Mouse (Mus musculus) liver, embryonic 16.5 days (tissue): ENCODE data around the gene Ppfia3. TPM values are rescaled to one million over a fixed set of nuclear protein-coding genes. Genes with fewer than 3 reads are reported as not detected.
A peak's percentile ranks its signal among the peaks of the same experiment; 100 is the strongest.

Experiments
- ATAC-seq: fragments of 200-750 bp; cut with Nextera tagmentation; 2 replicates; pipeline ENCODE4 v1.8.0; 2017; ENCODE audit warnings: low read depth, mild to moderate bottlenecking, moderate number of reproducible peaks, moderate library complexity
- H3K27ac ChIP-seq: fragments of 300-500 bp; sonication (generic); 2 replicates; pipeline ENCODE4 v1.5.1; 2014; ENCODE audit warnings: mild to moderate bottlenecking, low read length
- H3K27me3 ChIP-seq: fragments of 300-500 bp; sonication (generic); 2 replicates; pipeline ENCODE4 v1.6.1; 2014; ENCODE audit warnings: low read depth, low read length, mixed read lengths; ENCODE audit not compliant: control insufficient read depth, insufficient read depth
- H3K36me3 ChIP-seq: fragments of 300-500 bp; sonication (generic); 2 replicates; pipeline ENCODE4 v1.6.1; 2014; ENCODE audit warnings: mild to moderate bottlenecking; ENCODE audit not compliant: control insufficient read depth, insufficient read depth
- H3K4me1 ChIP-seq: fragments of 300-500 bp; sonication (generic); 2 replicates; pipeline ENCODE4 v1.6.1; 2014; ENCODE audit warnings: low read depth, low read length, mixed read lengths; ENCODE audit not compliant: control insufficient read depth
- H3K4me2 ChIP-seq: fragments of 300-500 bp; sonication (generic); 2 replicates; pipeline ENCODE4 v1.6.1; 2014; ENCODE audit warnings: low read depth, low read length, mixed read lengths
- H3K4me3 ChIP-seq: fragments of 300-500 bp; sonication (generic); 2 replicates; pipeline ENCODE4 v1.5.1; 2014; ENCODE audit warnings: low read depth, mild to moderate bottlenecking, low read length
- H3K9ac ChIP-seq: fragments of 300-500 bp; sonication (generic); 2 replicates; pipeline ENCODE4 v1.6.1; 2014; ENCODE audit warnings: low read depth, low read length
- H3K9me3 ChIP-seq: fragments of 300-500 bp; sonication (generic); replicated peaks from 2 replicates; pipeline ENCODE4 v1.6.1; 2016; ENCODE audit warnings: low read length; ENCODE audit not compliant: control insufficient read depth
- WGBS: fragments of 180-500 bp; shearing (Covaris S2); extraction: QIAGEN DNeasy Blood & Tissue Kit; methylation state at CpG from one replicate; pipeline ENCODE4 v1.1.7; 2014; ENCODE audit not compliant: insufficient replicate concordance; 5-methylcytosine and 5-hydroxymethylcytosine counted together
- polyA plus RNA-seq: library from polyadenylated mRNA; unstranded; fragments of >200 nt; fragmentation: Nextera tagmentation; extraction: Ambion mirVana; gene quantifications from 2 replicates; pipeline ENCODE4 v1.2.1, GENCODE M21; 2015

The Ppfia3 gene
- polyA plus RNA-seq, 1 experiment from 2014 or later: 0.19 TPM

DNA sequence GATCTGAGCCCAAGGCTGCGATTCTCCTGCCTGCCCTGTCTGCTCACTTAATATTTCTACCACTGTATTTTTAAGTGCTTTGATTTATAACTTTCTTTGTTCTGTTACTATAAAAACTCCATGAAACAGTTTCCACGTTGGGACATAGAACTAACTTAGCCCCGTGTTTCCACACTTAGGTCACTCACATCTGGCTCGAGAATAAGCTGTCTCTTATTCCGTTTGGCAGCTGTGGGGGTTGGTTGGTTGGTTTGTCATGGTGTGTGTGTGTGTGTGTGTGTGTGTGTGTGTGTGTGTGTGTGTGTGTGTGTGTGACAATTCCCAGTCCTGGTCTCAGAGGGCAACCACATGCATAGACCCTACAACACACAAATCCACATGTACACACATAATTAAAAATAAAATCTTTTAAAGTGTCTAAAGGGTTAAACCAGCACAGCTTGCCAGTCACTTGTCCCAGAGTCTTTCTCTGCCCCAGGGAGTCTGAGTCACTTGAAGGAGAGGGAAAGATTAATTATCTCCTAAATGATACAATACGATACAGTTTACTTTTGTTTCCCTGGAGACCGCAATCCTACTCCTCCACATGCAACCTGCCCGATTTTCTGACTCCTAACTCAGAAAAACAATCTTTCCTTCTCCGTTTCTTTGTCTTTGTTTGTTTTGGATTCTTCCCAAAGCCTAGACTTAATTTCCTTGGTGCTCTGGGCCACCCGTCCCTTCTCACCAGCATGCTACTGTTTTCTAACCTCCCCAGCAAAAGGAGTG, 53.9 kb downstream of the Ppfia3 start:
- Histone ChIP-seq H3K27ac (no peak overlapping the region), H3K4me2 (no peak overlapping the region), H3K36me3 (no peaks in the 10 kb centered on the region), H3K4me3 (no peak overlapping the region), H3K9ac (no peak overlapping the region), H3K4me1 (no peaks in the 10 kb centered on the region), H3K9me3 (no peaks in the 10 kb centered on the region), H3K27me3 (no peaks in the 10 kb centered on the region)
- WGBS: 47% methylated on average over 10 of the region's 10 CpGs
- ATAC-seq: no peak

DNA sequence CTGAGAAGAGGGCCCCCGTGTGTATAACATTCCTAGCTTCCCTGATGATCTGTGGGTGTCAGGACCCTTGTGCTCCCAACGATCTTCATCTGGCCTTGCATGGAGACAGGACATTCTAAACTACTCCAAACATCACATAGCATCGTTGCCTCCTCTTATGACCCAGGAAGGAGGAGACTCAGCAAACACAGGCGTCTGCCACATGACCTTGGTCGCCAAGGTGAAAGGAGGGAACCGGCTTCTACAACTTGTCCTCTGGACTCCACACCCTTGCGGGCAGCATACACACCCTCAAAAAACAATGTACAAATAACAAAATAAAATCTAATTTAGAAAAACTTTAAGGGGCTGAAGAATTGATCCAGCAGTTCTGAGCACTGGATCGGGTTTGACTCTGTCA, 54.8 kb downstream of the Ppfia3 start:
- Histone ChIP-seq H3K4me2 (no peak overlapping the region), H3K36me3 (no peaks in the 10 kb centered on the region), H3K9ac (no peak overlapping the region), H3K9me3 (no peaks in the 10 kb centered on the region), H3K4me1 (no peaks in the 10 kb centered on the region), H3K27ac (no peak overlapping the region), H3K4me3 (no peak overlapping the region), H3K27me3 (no peaks in the 10 kb centered on the region)
- WGBS: 48% methylated on average over 8 of the region's 8 CpGs
- ATAC-seq: no peak

DNA sequence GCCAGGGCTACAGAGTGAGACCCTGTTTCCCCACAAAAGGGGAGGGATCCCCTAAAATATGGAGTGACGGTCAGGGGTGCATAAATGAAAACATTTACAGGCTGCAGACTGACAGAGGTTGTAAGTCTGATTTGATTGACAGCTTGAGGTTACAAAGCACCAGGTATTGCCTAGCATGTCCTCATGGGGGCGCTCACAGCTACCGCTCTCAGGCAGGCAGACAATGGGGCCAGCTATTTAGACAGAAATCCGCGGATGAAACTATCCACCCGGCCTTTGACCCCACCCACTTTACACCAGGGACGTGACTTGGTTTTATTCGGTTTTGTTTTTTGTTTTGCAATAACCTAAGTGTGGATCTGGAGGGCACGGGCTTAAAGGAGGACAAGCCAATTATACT, 57.4 kb downstream of the Ppfia3 start:
- no peak overlapping the region for H3K4me3 ChIP-seq
- H3K27me3 ChIP-seq: no peaks in the 10 kb centered on the region
- H3K9ac ChIP-seq: no peak overlapping the region
- 9% methylated on average over 9 of the region's 9 CpGs for whole genome bisulfite sequencing
- no peaks in the 10 kb centered on the region; the same call in 1 of the 2 replicates for H3K4me1 ChIP-seq
- no peak overlapping the region for H3K27ac ChIP-seq
- H3K4me2 ChIP-seq: no peak overlapping the region
- no peak for ATAC-seq
- H3K9me3 ChIP-seq: no peaks in the 10 kb centered on the region
- H3K36me3 ChIP-seq: no peaks in the 10 kb centered on the region

DNA sequence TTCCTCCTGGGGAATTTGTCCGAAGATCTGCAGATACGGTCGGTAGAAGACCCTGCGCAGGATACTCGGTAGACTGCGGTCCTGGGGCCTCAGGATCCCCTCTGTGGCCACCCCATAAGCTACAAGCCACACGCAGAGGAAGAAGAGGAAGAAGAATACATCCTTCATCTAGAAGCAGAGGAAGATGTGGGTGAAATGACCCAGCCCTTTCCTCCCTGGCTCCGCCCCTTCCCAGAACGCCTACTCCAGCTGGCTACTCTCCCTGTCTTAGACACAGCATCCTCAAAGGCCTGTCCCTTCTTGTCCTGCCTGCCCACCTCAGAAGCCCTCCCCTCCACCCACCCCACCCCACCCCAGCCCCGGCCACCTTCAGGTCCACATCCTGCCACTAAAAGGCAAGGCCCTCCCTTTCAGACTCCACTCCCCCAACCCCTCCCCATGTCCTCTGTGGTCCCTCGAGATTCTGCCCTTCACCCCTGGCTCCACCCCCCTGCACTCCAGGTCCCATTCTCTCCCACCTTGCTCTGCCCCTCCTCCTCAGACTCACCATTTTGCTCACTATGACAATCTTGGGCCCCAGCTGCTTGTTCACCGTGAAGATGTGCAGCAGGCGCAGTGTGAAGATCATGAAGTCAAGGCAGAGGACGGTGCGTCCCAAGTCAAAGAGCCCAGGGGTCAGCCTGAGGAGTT, 58.1 kb downstream of the Ppfia3 start:
- no peak for ATAC-seq
- WGBS: 27% methylated on average over 15 of the region's 15 CpGs

DNA sequence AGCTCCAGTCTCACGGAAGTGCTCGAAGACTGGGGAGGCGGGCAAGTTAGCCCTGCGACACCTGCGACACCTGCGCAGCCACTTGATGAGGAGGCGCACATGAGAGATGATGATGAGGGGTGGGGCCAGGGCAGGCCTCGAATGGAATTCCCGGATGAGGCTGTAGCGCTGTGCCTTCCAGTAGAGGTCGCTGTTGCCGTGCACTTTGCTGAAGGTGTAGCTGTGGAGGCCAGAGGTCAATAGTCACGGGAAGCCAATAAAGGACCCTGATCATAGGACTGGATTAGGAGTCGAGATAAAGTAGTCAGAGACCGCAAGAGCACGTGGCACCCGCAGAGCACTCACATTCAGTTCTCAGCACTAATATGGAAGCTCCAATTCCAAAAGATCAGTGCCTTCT, 61.5 kb downstream of the Ppfia3 start:
- no peak overlapping the region for H3K4me2 ChIP-seq
- H3K9me3 ChIP-seq: no peaks in the 10 kb centered on the region
- 6% methylated on average over 17 of the region's 17 CpGs for WGBS
- H3K9ac ChIP-seq: no peak overlapping the region
- no peaks in the 10 kb centered on the region; the same call in 1 of the 2 replicates for H3K4me1 ChIP-seq
- no peaks in the 10 kb centered on the region for H3K36me3 ChIP-seq
- H3K27me3 ChIP-seq: no peaks in the 10 kb centered on the region
- H3K4me3 ChIP-seq: no peak overlapping the region
- no peak overlapping the region for H3K27ac ChIP-seq
- peak; percentile 43; the same call in 1 of the 2 replicates for ATAC-seq

More for the DNA sequence above, 58.1 kb downstream of the Ppfia3 start:
- no peak overlapping the region for H3K27ac ChIP-seq
- H3K4me1 ChIP-seq: no peaks in the 10 kb centered on the region; the same call in 1 of the 2 replicates
- no peak overlapping the region for H3K4me2 ChIP-seq
- H3K36me3 ChIP-seq: no peaks in the 10 kb centered on the region
- H3K27me3 ChIP-seq: no peaks in the 10 kb centered on the region
- no peak overlapping the region for H3K4me3 ChIP-seq
- no peaks in the 10 kb centered on the region for H3K9me3 ChIP-seq
- H3K9ac ChIP-seq: no peak overlapping the region

DNA sequence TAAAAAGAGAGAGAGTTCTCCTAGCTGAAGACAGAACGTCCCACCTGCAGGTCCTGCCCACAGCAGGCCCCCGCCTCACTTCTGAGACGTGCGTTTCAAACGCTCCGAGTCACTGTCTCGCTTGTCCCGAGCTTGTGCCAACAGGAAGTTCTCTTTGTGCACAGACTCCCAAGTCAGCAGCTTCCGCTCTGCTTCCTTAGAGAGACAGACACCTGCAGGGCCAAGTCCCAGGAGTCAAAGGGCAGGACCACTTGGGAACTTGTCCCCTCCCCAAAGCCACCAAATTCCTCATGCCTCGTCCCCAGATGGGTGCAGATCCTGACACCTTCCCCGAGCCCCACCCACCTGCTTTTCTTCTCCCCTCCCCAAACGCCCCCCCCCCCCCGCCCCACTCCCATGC, 62.0 kb downstream of the Ppfia3 start:
- H3K9ac ChIP-seq: no peak overlapping the region
- H3K4me1 ChIP-seq: no peaks in the 10 kb centered on the region; the same call in 1 of the 2 replicates
- H3K27me3 ChIP-seq: no peaks in the 10 kb centered on the region
- no peak for ATAC-seq
- WGBS: 27% methylated on average over 12 of the region's 13 CpGs
- no peaks in the 10 kb centered on the region for H3K36me3 ChIP-seq
- no peak overlapping the region for H3K4me2 ChIP-seq
- H3K4me3 ChIP-seq: no peak overlapping the region
- H3K27ac ChIP-seq: no peak overlapping the region
- no peaks in the 10 kb centered on the region for H3K9me3 ChIP-seq

DNA sequence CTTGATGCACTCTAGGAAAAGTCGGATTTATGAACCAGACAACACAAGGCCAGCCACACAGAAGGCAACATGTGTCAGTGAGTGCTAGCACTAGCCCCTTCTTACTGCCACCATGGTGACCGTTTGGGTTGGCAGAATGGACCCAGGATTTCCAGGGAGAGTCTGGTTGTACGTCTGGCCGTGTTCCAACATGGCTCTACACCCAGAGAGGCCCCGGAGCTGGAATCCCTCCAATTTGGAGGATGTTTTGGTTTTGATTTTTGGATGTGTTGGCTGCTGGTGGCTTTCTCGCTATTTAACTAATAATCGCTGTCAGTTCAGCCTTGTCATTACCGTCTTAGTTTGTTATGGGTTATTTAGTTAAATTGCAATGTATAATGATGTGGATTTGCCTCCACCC, 64.2 kb downstream of the Ppfia3 start:
- Histone ChIP-seq H3K9ac (no peak overlapping the region), H3K27ac (no peak overlapping the region), H3K27me3 (no peaks in the 10 kb centered on the region), H3K4me2 (no peak overlapping the region), H3K9me3 (no peaks in the 10 kb centered on the region), H3K4me1 (no peaks in the 10 kb centered on the region; the same call in 1 of the 2 replicates), H3K4me3 (no peak overlapping the region), H3K36me3 (no peaks in the 10 kb centered on the region)
- ATAC-seq: no peak
- WGBS: 65% methylated on average over 8 of the region's 8 CpGs

DNA sequence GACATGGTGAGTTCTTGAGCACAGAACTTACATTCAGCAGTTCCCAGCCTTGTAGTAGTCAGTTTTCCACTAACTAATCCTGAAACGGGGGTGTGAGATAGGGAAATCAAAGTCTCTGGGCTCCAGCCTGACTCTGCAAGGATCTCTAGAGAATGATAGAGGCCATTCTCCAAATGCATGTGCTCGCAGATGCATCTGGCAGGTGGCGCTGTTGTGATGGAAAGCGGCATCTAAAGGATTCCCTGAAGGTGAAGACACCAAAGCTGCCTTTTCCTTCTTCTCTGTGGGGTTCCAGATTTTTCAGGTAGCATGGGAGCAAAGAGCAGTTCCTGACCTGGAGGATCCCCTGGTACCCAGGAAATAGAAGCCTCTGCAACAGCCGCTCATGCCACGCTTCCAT, 66.5 kb downstream of the Ppfia3 start:
- no peaks in the 10 kb centered on the region for H3K9me3 ChIP-seq
- no peak overlapping the region for H3K4me3 ChIP-seq
- no peak overlapping the region for H3K4me2 ChIP-seq
- no peaks in the 10 kb centered on the region for H3K27me3 ChIP-seq
- no peak overlapping the region for H3K9ac ChIP-seq
- no peak for ATAC-seq
- H3K4me1 ChIP-seq: no peaks in the 10 kb centered on the region; the same call in 1 of the 2 replicates
- no peaks in the 10 kb centered on the region for H3K36me3 ChIP-seq
- no peak overlapping the region for H3K27ac ChIP-seq
- 13% methylated on average over 6 of the region's 6 CpGs for WGBS

DNA sequence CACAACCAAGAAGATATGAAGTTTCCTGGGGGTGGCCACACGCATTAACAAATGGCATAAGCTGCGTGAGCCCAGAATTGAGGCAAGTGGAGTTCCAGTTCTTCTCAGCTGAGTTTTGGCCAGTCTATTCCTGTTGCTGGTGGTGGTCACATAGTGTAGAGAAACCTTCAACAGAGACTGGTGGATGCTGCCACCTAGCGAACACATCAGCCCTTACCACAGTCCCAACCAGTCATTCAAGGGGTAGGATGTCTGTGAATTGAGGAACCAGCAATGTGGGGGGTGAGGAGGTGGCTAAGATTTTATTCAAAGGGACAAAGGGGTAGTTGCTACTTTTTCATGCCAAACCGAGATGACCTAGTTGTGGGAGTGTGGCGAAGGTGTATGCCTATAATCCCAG, 67.1 kb downstream of the Ppfia3 start:
- Histone ChIP-seq H3K4me1 (no peaks in the 10 kb centered on the region), H3K36me3 (no peaks in the 10 kb centered on the region), H3K4me2 (no peak overlapping the region), H3K4me3 (no peak overlapping the region), H3K27ac (no peak overlapping the region), H3K9ac (no peak overlapping the region), H3K27me3 (no peaks in the 10 kb centered on the region), H3K9me3 (no peaks in the 10 kb centered on the region)
- peak; percentile 53; the same call in 1 of the 2 replicates for ATAC-seq
- WGBS: 6% methylated on average over 5 of the region's 5 CpGs
